Mouse (Mus musculus) yolk sac, embryonic 10.5 days (tissue): ENCODE measurements around the gene Tpra1.
A peak's percentile ranks its signal among the peaks of the same experiment; 100 is the strongest.

ENCODE experiments used
- DNase-seq: peaks from one replicate; pipeline ENCODE4 v3.0.0-alpha.2; 2017; ENCODE audit warnings: low spot score

The Tpra1 gene

GRCm38 (mm10) chr6:88901947-88902820 is at the start of gene Tpra1:
TSS of gene Tpra1 (plus strand) at chr6:88902251.
- peak; percentile 96 for DNase-seq

- no peak for DNase-seq
These were observed 47.5 kb upstream of the Tpra1 start for GRCm38 (mm10) chr6:88854509-88854908.

- no peak for DNase-seq
These were observed 46.4 kb upstream of the Tpra1 start for GRCm38 (mm10) chr6:88855636-88856035.

- DNase-seq = no peak
These were observed 44.8 kb upstream of the Tpra1 start for GRCm38 (mm10) chr6:88857249-88857648.

- no peak for DNase-seq
These were observed 44.2 kb upstream of the Tpra1 start for GRCm38 (mm10) chr6:88857830-88858229.

- no peak for DNase-seq
These were observed 43.7 kb upstream of the Tpra1 start for GRCm38 (mm10) chr6:88858341-88858740.

- no peak for DNase-seq
These were observed 41.1 kb upstream of the Tpra1 start for GRCm38 (mm10) chr6:88860914-88861313.

- no peak for DNase-seq
These were observed 36.3 kb upstream of the Tpra1 start for GRCm38 (mm10) chr6:88865704-88866103.

- DNase-seq = no peak
These were observed 32.6 kb upstream of the Tpra1 start for GRCm38 (mm10) chr6:88869459-88869858.

- no peak for DNase-seq
These were observed 31.5 kb upstream of the Tpra1 start for GRCm38 (mm10) chr6:88870594-88870993.

- DNase-seq = no peak
These were observed 30.5 kb upstream of the Tpra1 start for GRCm38 (mm10) chr6:88871546-88871945.

GRCm38 (mm10) chr6:88872811-88873210 is 29.2 kb upstream of the Tpra1 start:
- no peak for DNase-seq

GRCm38 (mm10) chr6:88873965-88874867 is 27.8 kb upstream of the Tpra1 start:
- DNase-seq = no peak

GRCm38 (mm10) chr6:88874868-88875508 is 27.1 kb upstream of the Tpra1 start, which contains the start of gene Podxl2:
TSS of gene Podxl2 (minus strand) at chr6:88875044.
- peak; percentile 63 for DNase-seq

GRCm38 (mm10) chr6:88879471-88879870 is 22.6 kb upstream of the Tpra1 start:
- DNase-seq = no peak

- DNase-seq = no peak
These were observed 20.7 kb upstream of the Tpra1 start for GRCm38 (mm10) chr6:88881334-88881733.

GRCm38 (mm10) chr6:88884195-88884594 is 17.9 kb upstream of the Tpra1 start:
- DNase-seq = no peak

- DNase-seq = no peak
These were observed 17.4 kb upstream of the Tpra1 start for GRCm38 (mm10) chr6:88884690-88885089.

GRCm38 (mm10) chr6:88885644-88886416 is 16.2 kb upstream of the Tpra1 start:
- no peak for DNase-seq

- DNase-seq = no peak
These were observed 15.6 kb upstream of the Tpra1 start for GRCm38 (mm10) chr6:88886417-88886967.

- DNase-seq = peak; percentile 49
These were observed 12.5 kb upstream of the Tpra1 start for GRCm38 (mm10) chr6:88889410-88890042.
